Mouse (Mus musculus) right cerebral cortex, postnatal 10 days (tissue): ENCODE results near the gene Sectm1a.
A peak's percentile ranks its signal among the peaks of the same experiment; 100 is the strongest.
"Not testable (repeated sequence)": the region's sequence is repeated elsewhere in the genome, so short reads cannot be mapped to it uniquely, and the experiment has no call there.

Experiments
- DNase-seq, 2 experiments: peaks; one replicate each; pipeline ENCODE4 v3.0.0; 2021; ENCODE audit warnings: low spot score in 2 of 2

The Sectm1a gene

GRCm38 (mm10) chr11:121081120-121081519 is at the start of gene Sectm1a:
TSS of gene Sectm1a (minus strand) at chr11:121081220.
- no peak for DNase-seq

- DNase-seq, result no peak
These were observed 48.6 kb upstream of the Sectm1a start for GRCm38 (mm10) chr11:121129616-121130015.

- no peak for DNase-seq
These were observed 46.4 kb upstream of the Sectm1a start for GRCm38 (mm10) chr11:121127441-121127840.

DNA sequence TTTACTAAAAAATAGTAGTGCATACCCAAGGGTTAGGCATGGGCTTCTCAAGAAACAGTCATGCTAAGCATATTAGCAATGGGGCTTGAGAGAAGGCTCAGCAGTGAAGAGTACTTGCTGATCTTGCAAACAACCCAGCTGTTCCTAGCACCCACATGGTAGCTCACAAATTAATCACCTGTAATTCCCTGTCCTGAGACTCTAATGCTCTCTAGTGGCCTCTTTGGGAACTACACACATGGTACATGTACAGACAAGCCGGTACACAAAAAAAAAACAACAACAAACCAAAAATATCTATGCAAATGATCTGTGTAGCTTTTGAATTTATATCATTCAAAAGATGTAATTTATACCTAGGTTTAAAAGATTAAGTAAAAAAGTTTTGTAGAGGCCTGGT is 45.4 kb upstream of the Sectm1a start:
- no peak for DNase-seq

DNA sequence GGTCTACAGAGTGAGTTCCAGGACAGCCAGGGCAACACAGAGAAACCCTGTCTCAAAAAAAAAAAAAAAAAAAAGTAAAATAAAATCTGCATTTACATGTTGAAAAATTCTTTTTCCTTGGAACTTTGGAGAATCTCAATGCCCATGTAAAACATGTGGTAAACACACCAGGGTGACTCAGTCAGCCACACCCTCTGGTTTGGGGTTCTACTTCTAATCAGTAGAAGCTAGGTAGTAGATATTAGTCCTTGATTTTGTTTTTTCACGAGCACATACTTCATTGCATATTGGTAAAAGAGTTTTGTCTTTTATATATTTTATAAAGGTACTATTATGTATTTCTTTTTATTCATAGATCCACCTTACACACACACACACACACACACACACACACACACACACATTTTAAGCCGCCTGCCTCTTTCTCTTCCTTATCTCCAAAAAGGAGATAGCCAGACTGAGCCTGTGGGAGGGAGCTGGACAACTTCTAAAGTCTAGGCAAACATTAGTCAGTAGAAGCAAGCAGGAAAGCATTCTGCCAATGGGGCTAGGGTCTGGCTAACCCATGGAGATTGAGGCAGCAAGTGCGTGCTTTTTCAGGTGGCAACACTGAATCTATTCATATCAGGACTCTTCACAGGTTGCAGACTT is 44.6 kb upstream of the Sectm1a start:
- DNase-seq, result no peak

DNA sequence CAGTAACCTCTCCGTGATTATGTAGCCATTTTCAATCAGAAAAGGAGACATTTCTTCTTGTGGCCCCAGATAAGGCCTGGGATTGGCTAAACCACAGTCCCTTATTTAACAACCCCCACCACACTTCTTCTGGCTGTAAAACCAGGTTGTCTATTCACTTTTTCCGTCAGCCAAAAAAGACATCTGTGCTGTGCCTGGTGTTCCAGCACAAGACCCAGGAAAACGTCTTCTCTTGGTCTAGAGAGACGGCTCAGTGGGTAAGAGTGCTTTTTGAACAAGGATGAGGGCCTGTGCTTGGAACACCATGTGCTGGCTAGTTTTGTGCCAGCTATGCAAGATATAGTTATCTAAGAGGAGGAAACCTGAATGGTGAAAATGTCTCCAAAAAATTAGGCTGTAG is 42.4 kb upstream of the Sectm1a start:
- no peak for DNase-seq

DNA sequence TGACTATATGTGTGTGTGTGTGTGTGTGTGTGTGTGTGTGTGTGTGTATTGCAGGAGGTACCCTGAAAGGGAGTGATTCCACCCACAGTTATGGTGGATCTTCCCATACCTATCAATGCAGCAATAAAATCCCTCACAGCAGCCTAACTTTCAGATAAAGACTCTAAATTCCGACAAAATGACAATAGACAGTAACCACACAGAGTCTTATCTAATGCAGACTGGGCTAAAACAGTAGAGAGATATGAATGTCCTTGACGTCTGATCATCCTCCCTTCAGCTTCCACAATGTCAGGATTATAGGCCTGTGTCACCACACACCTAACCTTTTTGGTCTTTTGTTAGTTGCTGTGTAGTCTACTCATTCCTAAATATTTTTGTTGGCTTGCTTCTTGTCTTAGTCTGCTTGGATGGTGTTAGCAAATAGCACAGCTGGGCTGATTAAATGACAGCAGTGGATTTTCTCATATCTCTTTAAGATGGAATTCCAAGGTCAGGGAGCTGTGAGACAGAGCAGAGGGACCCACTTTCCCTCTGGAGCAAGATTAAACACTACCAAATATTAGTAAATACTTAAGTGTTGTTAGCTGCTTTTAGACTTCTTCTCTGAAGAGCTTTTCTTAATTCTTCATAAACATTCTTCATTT is 41.1 kb upstream of the Sectm1a start:
- DNase-seq, result no peak

DNA sequence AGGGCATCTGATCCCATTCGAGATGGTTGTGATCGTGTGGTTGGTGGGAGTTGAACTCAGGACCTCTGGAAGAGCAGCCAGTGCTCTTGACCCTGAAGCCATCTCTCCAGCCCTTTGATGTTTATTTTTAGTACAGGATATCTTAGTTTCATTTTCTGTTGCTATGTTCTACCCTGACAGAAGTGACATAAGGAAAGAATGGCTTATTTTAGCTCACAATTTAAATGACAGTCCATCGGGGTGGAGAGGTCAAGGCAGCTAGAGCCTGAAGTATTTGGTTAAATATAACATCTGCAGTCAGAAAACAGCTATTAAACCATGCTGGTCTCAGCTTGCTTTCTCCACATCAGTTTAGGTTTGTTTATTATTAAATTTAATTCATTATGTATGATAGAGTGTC is 40.1 kb upstream of the Sectm1a start:
- DNase-seq, result no peak

- DNase-seq, result no peak
These were observed 37.6 kb upstream of the Sectm1a start, which contains the start of gene Tex19.2 for GRCm38 (mm10) chr11:121118577-121118976. TSS of gene Tex19.2 (minus strand) at chr11:121118677.

DNA sequence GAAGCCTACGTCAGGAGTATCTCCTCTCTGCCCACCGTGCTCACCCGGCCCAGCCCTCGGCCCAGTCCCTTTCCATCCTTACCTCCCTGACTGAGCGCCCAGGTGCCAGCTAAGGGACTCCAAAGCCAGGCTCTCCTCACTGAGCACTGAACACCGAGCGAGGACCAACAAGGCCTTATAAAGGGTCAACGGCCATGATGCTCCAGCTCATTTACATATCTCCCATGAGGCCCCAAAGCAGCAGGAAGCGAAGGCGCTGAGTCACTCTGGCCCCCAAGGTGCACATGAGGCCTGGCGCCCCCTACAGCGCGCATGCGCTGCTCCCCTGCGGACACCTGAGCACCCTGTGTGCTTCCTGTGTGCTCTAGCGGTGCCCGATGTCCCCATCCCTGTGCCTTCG is 37.1 kb upstream of the Sectm1a start:
- no peak for DNase-seq

- peak in 1 of 2 experiments; percentile 45 for DNase-seq
These were observed 31.2 kb upstream of the Sectm1a start for GRCm38 (mm10) chr11:121112091-121112775.

DNA sequence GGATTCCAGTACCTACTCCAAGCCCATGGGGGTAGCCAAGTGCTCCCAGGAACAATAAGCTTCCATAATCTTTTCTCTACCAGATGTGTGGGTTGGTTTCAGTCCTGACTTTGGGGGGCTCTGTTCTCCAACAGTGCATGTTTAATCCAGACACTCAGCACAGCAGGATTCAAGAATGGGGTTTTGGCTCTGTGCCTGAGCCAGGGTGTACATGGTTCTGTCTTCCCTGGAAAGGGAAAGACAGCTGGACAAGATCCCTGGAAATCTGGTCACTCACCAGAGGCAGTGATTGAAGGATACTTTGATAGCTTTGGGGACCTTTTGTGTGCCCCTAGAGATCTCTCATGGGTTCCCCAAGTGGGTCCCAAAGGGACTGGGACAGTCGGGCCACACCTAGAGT is 30.6 kb upstream of the Sectm1a start:
- no peak for DNase-seq

DNA sequence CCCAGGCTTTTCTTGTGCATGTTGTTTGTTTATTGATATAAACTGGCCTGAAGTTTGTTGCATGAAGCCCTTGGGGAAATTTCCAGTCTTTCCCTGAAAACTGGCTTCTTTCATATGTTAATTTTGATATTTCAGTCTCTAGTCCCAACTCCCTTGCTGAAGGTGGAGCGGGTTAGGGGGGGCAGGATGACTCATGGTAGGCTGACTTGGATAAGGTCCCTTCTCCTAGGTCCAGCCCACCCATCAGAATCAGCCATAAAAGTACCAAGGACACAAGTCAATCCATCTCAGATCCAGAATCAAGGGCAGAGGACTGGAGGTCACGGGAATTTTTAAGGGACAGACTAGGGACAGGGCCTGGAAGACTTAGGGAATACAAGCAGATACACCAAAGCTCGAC is 30.0 kb upstream of the Sectm1a start:
- DNase-seq, result no peak

GRCm38 (mm10) chr11:121109986-121110385 is 29.0 kb upstream of the Sectm1a start:
- peak; percentile 70 for DNase-seq

DNA sequence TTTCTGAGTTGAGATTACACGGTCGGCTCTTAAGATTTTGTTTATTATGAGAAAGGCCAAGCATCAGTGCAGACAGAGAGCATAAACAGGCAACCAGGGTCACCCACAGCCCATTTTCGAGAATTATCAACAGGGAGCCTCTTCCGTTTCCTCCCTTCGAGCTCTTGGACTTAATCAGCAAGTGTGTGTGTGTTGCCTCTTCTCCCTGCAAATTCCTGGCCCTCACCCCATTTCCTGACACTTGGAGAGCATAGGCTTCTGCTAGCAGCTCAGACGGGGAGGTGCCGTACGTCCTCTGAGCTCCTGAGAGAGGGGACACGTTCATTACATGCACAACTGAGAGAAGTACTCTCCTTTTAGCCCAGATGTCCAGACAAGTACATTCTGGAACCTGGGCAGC is 27.0 kb upstream of the Sectm1a start:
- DNase-seq, result no peak

GRCm38 (mm10) chr11:121107242-121107641 is 26.2 kb upstream of the Sectm1a start:
- DNase-seq, result not testable (repeated sequence)

DNA sequence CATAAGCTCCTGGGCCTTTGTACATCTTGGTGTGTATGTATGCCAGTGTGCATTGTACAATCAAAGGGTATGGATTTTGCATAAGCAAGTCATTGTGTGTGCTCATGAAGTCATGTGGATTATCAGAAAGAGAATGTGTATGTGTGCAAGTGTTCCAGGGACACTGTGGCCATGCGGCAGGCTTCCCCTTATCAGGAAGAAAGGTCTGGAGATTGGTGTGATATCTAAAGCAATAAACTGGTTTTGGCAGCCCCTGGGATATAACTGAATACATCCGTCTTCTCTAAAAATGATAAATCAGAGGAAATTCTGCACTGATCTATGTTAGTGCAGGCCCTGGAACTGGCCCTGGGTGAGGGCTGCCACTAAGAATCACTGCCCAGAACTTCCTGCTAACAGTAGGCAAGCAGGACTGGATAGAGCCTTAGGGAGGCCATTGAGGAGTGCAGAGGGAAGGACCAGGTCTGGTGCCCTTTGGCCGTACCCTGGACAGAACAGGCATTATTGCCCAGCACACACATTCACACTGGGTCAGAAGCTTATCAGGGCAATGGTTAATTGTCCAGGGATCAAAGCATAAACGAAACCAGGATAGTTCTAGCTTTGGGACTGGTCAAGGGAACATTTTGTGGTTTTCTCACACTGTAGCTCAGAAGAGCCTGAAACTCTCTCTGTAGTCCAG is 20.2 kb upstream of the Sectm1a start:
- DNase-seq, result no peak

DNA sequence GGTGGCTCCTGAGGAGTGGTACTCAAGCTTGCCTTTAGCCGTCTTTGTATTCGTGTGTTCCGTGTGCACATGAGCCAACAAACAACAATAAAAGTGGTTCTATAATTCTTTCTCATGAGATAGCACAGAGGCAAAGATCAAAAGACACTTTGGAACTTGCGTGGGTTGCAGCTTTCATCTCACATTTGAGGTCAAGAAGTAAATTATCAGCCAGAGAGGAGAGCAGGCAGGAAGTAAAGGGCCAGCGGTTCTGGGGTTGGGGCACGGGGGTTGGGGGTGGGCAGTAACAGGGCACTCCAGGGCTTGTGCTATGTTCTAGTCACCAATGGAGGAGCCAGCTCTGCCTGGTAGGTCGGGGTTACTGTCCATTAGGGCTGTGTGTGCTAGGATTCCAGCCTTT is 19.7 kb upstream of the Sectm1a start:
- DNase-seq, result no peak

- no peak for DNase-seq
These were observed 18.7 kb upstream of the Sectm1a start for GRCm38 (mm10) chr11:121099762-121100161.

DNA sequence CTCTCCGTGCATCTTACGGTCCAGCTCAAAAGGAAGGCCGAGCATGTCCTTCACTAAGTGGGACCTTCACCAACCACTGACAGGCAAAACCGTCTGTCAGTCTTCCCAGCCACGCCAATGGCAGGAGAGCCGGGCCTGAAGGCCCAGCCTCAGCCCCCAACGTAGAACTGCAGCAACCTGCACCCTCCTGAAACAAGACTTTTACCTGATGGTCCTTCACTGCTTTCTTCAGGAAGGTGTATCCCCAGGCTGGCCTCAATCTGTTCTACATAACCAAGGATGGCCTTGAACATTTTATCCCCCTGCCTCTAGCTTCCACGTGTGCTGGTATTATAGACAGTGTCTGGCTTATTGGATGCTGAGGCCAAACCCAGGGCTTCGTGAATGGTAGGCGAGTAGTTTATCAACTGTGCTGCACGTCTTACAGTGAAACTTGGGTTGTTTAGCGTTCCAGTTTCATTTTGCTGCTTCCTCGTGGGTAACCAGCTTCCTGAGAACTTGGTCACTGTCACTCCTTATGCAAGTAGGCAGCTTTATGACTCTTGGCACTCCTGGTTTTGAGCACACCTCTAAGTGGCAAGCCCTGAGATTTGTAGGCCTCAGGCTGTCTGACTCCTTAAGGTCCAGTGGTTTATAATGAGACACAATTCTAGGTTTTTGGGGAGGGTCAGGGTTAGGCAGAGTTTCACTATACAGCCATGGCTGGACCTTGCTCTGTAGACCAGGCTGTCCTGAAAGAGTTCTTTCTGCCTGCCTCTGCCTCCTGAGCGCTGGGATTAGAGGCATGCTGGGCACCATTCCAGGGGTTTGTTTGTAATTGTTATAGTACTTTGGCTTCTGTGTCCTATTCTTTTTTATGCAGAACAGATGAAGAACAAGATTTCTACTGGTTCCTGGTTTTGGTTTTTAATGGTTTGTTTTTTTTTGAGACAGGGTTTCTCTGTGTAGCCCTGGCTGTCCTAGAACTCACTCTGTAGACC is 11.9 kb upstream of the Sectm1a start:
- no peak for DNase-seq

DNA sequence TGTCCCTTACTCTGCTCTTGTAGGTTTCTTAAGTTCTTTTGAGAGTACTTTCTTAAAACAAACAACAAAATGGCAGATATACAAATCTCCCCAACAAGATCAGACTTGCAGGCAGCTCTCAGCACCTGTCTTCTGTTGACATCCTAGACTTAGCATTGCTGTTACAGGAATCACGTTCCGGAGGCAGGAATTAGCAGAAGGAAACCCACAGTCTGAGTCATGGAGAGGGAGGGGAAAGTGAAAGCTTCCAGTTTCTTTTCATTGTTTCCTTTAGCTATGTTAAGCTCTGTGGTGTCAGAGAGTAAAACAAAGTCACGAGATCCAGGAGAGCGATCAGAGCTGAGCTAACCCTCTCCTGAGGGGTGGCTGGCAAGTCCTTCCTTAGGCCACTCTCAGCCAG is 9.9 kb upstream of the Sectm1a start:
- no peak for DNase-seq
